Mouse (Mus musculus) heart, postnatal 0 days (tissue): ENCODE measurements at regions not wholly inside any gene's neighbourhood (a gene's known extent, or its start where the extent isn't known, plus 50 kb on each side); places are given as distances from the start of the nearest gene placed in this dataset.

Experiments
- CTCF ChIP-seq: IDR thresholded peaks from 2 replicates; pipeline ENCODE4 v1.5.1; 2016; ENCODE audit warnings: antibody characterized with exemption, control low read depth, low read depth
- EP300 ChIP-seq: IDR thresholded peaks from 2 replicates; pipeline ENCODE4 v1.6.1; 2016; ENCODE audit warnings: antibody characterized with exemption, low read depth

DNA sequence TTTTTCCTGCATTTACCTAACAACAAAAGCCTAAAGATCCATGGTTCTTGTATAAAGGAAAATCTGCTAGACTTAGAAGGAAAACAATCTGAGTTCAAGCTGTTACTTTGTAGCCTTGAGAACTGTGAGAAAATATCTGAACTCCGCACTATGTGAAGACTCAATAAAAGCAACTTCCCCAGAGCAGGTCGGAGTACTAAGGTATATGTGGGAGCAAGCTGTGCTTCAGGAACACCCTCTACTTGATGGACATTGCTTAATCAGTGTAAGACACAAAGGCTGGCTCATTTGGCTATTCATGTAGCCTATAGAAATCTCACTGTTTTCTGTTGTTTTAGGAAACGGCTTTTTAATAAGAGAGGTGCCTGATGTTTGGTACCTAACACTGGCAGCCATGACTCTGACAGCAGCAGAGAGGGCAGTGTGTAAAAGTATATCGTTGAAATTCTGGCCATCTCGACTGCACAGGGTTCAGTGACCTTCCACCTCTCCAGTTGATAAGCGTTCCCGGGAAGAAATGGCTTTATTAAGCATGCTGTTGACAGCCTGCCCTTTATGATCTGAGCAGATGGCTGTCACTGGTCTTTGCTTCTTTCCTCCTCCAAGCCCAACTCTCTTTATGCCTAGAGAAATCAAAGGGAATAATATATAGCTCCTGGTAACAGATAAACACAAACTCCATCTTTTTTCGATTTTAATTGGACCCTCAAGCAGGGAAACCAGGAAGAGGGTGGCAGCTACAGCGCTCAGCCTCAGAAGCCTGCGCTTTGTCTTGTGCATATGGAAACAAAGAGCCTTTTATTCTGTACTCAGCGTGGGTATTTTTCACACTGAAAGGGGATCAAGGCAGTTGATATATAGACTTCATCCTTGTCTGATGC is 443.7 kb upstream of the Sel1l start:
- TF ChIP-seq CTCF: no peak
- TF ChIP-seq EP300: no peak
